Mouse (Mus musculus): Measurements from ENCODE around the gene Sema3c.

Gene Sema3c

GRCm38 (mm10) chr5:17766006-17766677, 192.1 kb downstream of the Sema3c start:
- ATAC-seq (ENCODE audit: insufficient number of reproducible peaks, low FRiP score, low TSS enrichment): 0 out of 2 replicates have a peak, but pooled peaks have one; percentile 15

GRCm38 (mm10) chr5:17770328-17770727, 196.2 kb downstream of the Sema3c start:
- ATAC-seq (ENCODE audit: insufficient number of reproducible peaks, low FRiP score, low TSS enrichment): no peak

GRCm38 (mm10) chr5:17776571-17776970, 202.5 kb downstream of the Sema3c start:
- no peak for ATAC-seq (ENCODE audit: insufficient number of reproducible peaks, low FRiP score, low TSS enrichment)
